Mouse (Mus musculus): ENCODE results near the gene Clip4.
A peak's percentile ranks its signal among the peaks of the same experiment; 100 is the strongest.

Gene Clip4

DNA sequence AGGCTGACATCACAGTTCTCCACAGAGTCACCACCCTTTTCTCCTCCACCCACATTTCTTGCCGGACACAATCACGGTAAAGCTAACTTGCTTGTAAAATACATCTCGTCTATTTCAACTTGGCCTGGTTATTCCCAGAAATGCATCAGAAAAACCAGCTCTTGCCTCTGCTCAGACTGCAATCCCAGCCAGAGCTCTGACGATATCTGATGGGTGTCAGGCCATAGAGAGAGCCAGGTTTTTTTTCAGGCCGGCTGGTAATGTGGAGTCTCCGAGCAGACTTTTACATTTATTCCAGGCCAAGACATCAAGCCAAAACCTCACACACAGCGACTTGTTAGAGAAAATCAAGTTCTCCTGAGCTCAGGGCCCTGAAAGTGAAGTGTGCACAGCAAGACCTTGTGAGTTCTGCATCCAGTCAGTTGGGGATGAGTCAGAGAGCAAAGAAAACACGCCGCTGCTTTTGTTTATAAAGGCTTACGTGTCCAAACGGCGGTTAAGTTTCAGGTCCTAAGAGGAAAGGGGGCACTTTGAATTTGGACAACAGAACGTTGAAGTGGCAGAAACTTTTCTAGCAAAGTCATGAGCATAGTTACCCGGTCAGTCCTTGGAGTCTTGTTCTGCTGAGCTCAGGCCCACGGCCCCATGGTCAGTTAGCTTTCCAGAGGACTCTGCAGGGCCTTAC lies 27.4 kb downstream of the Clip4 start:
- no peak for DNase-seq

DNA sequence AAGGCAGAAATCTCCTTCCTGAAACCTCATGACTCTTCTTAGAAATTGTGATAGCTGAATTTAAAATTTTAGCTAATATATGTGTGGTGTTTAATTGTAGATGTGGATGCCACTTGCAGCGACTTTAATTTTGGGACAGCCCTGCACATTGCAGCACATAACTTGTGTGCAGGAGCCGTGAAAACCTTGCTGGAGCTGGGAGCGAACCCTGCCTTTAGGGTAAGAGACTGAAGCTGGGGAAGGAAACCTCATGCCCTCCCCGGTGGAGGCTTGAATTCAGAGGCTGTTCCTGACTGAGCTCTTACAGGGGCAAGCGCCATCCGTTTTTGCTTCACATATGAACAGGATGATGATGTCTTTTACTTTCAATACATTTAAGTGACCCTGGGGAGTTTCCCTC lies 35.2 kb downstream of the Clip4 start:
- no peak for DNase-seq

- no peak for DNase-seq
These were observed 35.6 kb downstream of the Clip4 start for GRCm38 (mm10) chr17:71803876-71804275.

GRCm38 (mm10) chr17:71811070-71811469 lies 42.8 kb downstream of the Clip4 start:
- DNase-seq: no peak

GRCm38 (mm10) chr17:71816136-71816864 lies 48.0 kb downstream of the Clip4 start:
- DNase-seq: no peak

- no peak for DNase-seq
These were observed 55.5 kb downstream of the Clip4 start for GRCm38 (mm10) chr17:71823622-71824306.

DNA sequence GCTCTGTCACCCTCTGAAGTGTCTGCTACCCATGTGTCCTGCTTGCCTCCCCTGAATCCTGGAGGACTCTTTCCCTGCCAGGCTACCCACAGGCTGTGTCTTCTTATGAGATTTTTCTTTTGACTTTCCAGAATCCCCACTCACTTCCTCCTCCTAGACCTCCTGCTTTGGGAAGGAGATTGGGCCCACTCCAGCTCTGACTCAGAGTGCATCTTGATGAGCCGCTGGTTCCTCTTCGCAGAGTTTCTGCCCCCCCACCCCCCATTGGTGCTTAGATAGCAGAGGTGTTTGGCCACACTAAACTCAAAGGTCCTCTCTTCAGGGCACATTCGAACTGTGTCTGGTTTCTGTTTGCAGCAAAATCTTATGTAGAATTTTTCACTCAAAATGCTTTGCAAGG lies 58.3 kb downstream of the Clip4 start:
- no peak for DNase-seq

DNA sequence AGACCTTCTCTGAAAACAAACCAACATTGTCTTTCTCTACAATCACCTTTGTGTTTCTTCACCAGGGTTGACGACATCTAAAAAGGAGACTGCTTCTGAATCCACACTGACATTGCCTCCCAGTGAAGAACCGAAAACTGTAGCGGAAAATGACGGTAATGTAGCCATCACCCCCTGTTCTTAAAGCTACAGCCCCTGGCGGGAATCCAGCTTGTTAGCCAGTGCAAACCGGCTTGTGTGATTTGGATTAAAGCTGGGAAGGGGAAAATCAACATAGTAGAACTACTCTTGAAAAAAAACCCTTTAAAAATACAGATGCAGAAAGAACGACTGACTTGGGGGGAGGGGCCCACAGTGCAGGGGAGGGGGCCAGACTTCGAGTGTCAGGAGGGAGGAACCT lies 59.4 kb downstream of the Clip4 start:
- no peak for DNase-seq

DNA sequence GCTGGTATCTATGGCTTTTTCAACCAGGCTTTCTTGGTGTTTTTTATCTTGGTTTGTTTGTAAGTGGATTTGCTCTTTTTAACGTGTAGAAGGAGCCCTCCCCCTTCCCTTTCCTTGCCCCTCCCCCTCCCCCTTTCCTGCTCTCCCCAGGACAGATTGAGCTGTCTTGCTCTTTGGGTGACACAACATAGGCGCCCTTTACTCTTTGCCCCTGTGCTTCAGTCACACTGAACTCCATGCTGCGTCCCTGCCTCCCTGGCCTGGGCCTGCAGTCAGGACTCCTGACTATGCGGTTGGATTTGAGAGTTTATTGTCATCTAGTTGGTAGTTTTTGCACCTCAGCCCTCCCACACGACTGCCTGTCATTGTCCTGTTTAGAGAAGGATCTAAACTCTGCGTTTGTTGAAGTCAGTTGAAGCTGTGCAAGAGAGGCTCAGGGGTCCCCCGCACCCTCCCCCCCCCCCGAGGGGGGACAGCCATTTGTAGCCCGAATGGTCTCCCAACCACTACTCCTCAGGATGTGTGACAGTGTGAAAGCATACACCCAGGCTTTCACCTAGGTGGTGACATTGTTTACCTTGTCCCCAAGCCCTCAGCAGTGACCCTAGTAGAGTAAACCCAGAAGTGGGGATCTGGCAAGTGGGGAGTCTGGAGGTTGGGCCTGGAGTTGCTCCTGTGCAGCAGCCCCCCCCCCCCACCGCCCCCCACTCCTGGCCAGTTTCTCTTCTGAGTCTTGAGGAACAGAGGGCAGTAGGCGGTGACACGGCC lies 60.6 kb downstream of the Clip4 start:
- DNase-seq: no peak

GRCm38 (mm10) chr17:71831960-71832359 lies 63.7 kb downstream of the Clip4 start:
- DNase-seq: no peak

GRCm38 (mm10) chr17:71862184-71862583 lies 93.9 kb downstream of the Clip4 start:
- no peak for DNase-seq

GRCm38 (mm10) chr17:71862895-71863294 lies 94.6 kb downstream of the Clip4 start:
- no peak for DNase-seq

DNA sequence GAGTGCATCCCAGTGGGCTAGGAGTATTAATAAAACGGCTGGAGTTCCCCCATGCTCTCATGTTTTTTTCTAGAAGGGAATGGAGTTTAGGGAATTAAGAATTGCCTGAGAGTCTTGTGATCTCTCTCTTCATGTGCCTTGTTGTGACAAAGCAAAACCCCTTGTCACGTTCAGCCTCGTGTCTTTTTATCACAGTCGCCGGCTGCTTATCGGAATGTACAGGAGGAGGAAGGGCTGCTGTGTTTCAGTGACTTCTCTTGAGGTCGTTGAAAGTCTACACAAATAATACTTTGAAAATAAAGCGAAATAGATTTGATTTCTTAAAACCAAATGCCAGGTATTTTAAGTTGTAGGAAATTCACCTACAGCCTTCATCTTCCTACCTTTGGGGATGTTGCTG lies 95.8 kb downstream of the Clip4 start:
- no peak for DNase-seq

DNA sequence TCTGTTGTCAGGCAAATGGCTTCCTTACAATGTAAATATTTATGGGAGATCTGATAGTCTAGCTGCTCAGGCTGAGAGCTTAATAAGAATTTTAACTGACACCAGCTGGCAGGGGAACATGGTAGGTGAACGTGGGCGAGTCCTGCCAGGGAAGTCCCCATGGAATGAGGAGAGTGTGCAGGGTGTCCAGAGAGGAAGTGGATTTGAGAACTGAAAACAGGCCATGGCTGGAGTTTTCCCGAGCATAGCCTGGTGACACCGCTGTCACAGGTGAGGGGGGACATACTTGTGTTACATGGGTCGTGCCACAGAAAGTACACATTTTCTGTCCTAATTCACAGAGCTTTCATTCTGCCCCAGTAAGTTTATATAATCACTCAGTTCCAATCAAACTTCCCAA lies 97.2 kb downstream of the Clip4 start:
- DNase-seq: no peak

DNA sequence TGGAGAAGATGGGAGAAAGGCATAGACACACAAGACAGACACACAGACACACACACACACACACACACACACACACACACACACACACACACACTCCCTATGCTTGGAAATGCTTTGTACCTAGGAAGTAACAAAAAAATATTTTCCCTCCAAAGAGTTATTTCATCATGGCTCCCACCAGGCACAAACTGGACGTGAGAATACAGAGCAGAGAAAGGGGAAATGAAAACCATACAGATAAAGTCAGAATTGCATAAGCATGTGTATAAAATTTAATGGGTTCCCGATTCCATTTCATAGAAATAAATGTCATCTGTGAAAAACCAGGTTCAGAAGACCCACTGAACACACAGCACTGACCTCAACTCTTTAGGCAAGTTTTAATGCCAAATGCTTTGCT lies 99.6 kb downstream of the Clip4 start:
- no peak for DNase-seq

GRCm38 (mm10) chr17:71868828-71869227 lies 100.6 kb downstream of the Clip4 start:
- DNase-seq: no peak

- DNase-seq: no peak
These were observed 101.3 kb downstream of the Clip4 start for GRCm38 (mm10) chr17:71869372-71870231.

- DNase-seq: no peak
These were observed 102.0 kb downstream of the Clip4 start for GRCm38 (mm10) chr17:71870232-71870621.

DNA sequence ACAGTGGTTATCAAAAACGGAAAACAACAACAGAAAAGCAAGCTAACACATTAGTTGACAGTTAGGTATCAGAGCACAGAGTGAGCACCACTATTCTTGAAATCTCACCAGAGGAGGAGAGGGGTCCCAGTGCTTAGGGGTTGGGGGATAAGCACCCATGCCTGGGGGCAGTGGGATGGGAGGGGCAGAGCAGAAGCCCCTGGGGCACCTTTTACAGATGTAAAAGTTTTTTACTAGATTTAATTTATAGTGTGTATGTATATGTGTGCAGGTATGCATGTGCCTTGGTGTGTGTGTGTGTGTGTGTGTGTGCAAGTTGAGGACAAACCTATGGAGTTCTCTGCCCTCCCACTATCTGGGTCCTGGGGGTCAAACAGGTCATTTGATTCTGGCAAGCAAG lies 102.4 kb downstream of the Clip4 start:
- no peak for DNase-seq

- DNase-seq: no peak
These were observed 103.7 kb downstream of the Clip4 start for GRCm38 (mm10) chr17:71871981-71872380.

DNA sequence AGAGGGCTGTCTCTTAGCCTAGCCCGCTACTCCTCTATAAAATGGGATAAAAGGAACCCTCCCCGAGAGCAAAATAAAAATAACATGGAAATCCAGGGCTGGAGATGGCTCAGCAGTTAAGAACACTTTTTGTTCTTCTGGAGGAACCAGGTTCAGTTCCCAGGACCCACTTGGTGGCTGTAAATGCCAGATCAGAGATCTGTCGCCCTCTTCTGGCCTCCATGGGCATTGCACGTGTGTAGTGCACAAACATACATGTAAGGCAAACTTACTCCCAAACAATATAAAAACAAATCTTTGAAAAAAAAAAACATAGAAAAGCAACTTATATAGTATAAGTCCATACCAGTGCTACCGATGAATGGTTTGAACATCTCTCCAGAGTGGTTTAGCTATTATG lies 104.7 kb downstream of the Clip4 start:
- DNase-seq: peak; percentile 56

DNA sequence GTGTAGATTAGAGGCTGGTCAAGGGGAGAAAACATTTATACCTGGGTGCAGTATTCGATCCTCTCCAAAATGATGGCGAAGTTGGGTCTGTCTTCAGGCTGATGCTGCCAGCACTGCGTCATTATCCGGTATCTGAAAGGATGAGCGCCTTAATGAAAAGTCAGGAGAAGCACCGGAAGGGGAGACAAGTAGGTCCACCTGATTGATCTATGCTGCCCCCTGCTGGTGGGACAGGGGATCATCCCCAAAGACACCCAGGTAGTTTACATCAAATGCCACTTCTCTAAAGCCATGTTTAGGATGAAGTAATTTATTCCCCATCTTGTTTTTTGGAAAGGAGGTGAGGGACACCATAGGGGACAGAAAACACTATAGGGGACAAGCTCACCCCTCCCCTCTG lies 105.8 kb downstream of the Clip4 start:
- peak; percentile 70 for DNase-seq

Measured in thymus, postnatal 14 days (tissue).